Mouse (Mus musculus) embryonic stem cell, embryonic (primary cell): ENCODE measurements around the gene Tex14.

Source experiments
- CTCF ChIA-PET, 4 experiments: fragments of 300-600 bp in 2 of 4; fragments of 350-600 bp in 2 of 4; sonication (Branson Sonifier 250); formaldehyde crosslinking; loops; one replicate each; lab custom pipeline; 2022; ENCODE audit warnings: inconsistent platforms in 2 of 4; lab: Charles Lee
- POLR2A ChIA-PET, 4 experiments: fragments of 300-600 bp in 2 of 4; fragments of 350-600 bp in 2 of 4; sonication (Branson Sonifier 250); formaldehyde crosslinking; loops; one replicate each; lab custom pipeline; 2022; ENCODE audit warnings: antibody characterized with exemption in 4 of 4, inconsistent platforms in 1 of 4; lab: Charles Lee

Tex14 gene

GRCm38 (mm10) chr11:87579713-87580112 is 174.8 kb downstream of the Tex14 start:
- POLR2A ChIA-PET = interaction anchor here in 3 of 4 experiments (0.7 to 14.1 kb wide), 11 partner anchors 11 to 218 kb away, joined by 3 to 139 read pairs (median 5); partner anchors contain the start of genes Mtmr4 (in 3 of the 3) and Gm11492 (in 1 of the 3)
- CTCF ChIA-PET = interaction anchor here in 2 of 4 experiments (0.5 to 0.7 kb wide), 5 partner anchors 12 to 479 kb away, joined by 3 to 4 read pairs (median 3); partner anchors contain the start of gene Mtmr4 (in 1 of the 2)

GRCm38 (mm10) chr11:87580543-87581085 is 175.7 kb downstream of the Tex14 start:
- ChIA-PET CTCF (no interaction called here), POLR2A (interaction anchor here in 3 of 4 experiments (0.6 to 14.1 kb wide), 8 partner anchors 10 to 310 kb away, joined by 3 to 139 read pairs (median 4); partner anchors contain the start of genes Mtmr4 (in 2 of the 3) and Gm11492 (in 1 of the 3))

GRCm38 (mm10) chr11:87581161-87581865 is 176.4 kb downstream of the Tex14 start:
- ChIA-PET POLR2A (interaction anchor here in 3 of 4 experiments (0.6 to 14.1 kb wide), 8 partner anchors 10 to 155 kb away, joined by 3 to 139 read pairs (median 4); partner anchors contain the start of genes Mtmr4 (in 2 of the 3) and Gm11492 (in 1 of the 3)), CTCF (no interaction called here)

GRCm38 (mm10) chr11:87581933-87582710 is 177.3 kb downstream of the Tex14 start:
- ChIA-PET POLR2A (interaction anchor here in 2 of 4 experiments (1.6 to 14.1 kb wide), 3 partner anchors 9 to 13 kb away, joined by 3 to 139 read pairs (median 75); partner anchors contain the start of gene Mtmr4 (in 2 of the 2)), CTCF (no interaction called here)

- ChIA-PET CTCF (no interaction called here), POLR2A (interaction anchor here in 2 of 4 experiments (0.9 to 14.1 kb wide), 5 partner anchors 7 to 56 kb away, joined by 3 to 139 read pairs (median 3); partner anchors contain the start of gene Mtmr4 (in 2 of the 2))
Observed at GRCm38 (mm10) chr11:87583291-87584034, 178.6 kb downstream of the Tex14 start.

GRCm38 (mm10) chr11:87584711-87585505 is 180.0 kb downstream of the Tex14 start:
- POLR2A ChIA-PET = interaction anchor here in 3 of 4 experiments (0.6 to 14.1 kb wide), 7 partner anchors 8 to 462 kb away, joined by 3 to 139 read pairs (median 3); partner anchors contain the start of genes Gm11492 (in 1 of the 3), Mtmr4 (in 1 of the 3) and Srsf1 (in 1 of the 3)
- CTCF ChIA-PET = interaction anchor here in 1 of 4 experiments (0.6 kb wide), 1 partner anchor 238 kb away, joined by 3 read pairs; no protein-coding TSS in a partner anchor

GRCm38 (mm10) chr11:87587211-87587874 is 182.5 kb downstream of the Tex14 start:
- CTCF ChIA-PET = no interaction called here
- POLR2A ChIA-PET = interaction anchor here in 1 of 4 experiments (0.7 kb wide), 1 partner anchor 86 kb away, joined by 4 read pairs; no protein-coding TSS in a partner anchor

- POLR2A ChIA-PET = interaction anchor here in 3 of 4 experiments (0.6 to 8.3 kb wide), 12 partner anchors 10 to 174 kb away, joined by 3 to 139 read pairs (median 12); partner anchors contain the start of genes Hsf5 (in 1 of the 3), Sept4 (in 1 of the 3) and Supt4a (in 1 of the 3)
Observed at GRCm38 (mm10) chr11:87589605-87590004, 184.7 kb downstream of the Tex14 start.

GRCm38 (mm10) chr11:87590841-87591525 is 186.1 kb downstream of the Tex14 start:
- ChIA-PET POLR2A (interaction anchor here (0.5 to 8.3 kb wide), 88 partner anchors 8 to 808 kb away, joined by 3 to 139 read pairs (median 4); partner anchors contain the start of genes Hsf5 (in 3 of the 4), Srsf1 (in 2 of the 4), Tspoap1 (in 2 of the 4) and Rad51c (in 1 of the 4)), CTCF (interaction anchor here (0.6 to 1.6 kb wide), 6 partner anchors 12 to 212 kb away, joined by 3 to 5 read pairs (median 3); no protein-coding TSS in a partner anchor)

More at GRCm38 (mm10) chr11:87589605-87590004, 184.7 kb downstream of the Tex14 start:
- CTCF ChIA-PET = interaction anchor here in 2 of 4 experiments (0.5 to 0.7 kb wide), 3 partner anchors 11 to 44 kb away, joined by 4 to 7 read pairs (median 4); no protein-coding TSS in a partner anchor

- CTCF ChIA-PET = interaction anchor here (0.6 to 1.6 kb wide), 8 partner anchors 13 to 376 kb away, joined by 3 to 5 read pairs (median 3); no protein-coding TSS in a partner anchor
Observed at GRCm38 (mm10) chr11:87591526-87592353, 186.9 kb downstream of the Tex14 start, which contains the start of gene Mtmr4. TSS of gene Mtmr4 (plus strand) at chr11:87592162.

GRCm38 (mm10) chr11:87592354-87592695 is 187.5 kb downstream of the Tex14 start:
- POLR2A ChIA-PET = interaction anchor here (0.6 to 8.3 kb wide), 71 partner anchors 8 to 602 kb away, joined by 3 to 139 read pairs (median 4); partner anchors contain the start of genes Hsf5 (in 3 of the 4), Srsf1 (in 2 of the 4), Tspoap1 (in 2 of the 4) and Prr11 (in 1 of the 4)

More at GRCm38 (mm10) chr11:87591526-87592353, 186.9 kb downstream of the Tex14 start, which contains the start of gene Mtmr4:
- POLR2A ChIA-PET = interaction anchor here (0.6 to 8.3 kb wide), 100 partner anchors 8 to 807 kb away, joined by 3 to 139 read pairs (median 4); partner anchors contain the start of genes Hsf5 (in 3 of the 4), Srsf1 (in 2 of the 4), Tspoap1 (in 2 of the 4) and Prr11 (in 1 of the 4)

GRCm38 (mm10) chr11:87592713-87593598 is 188.1 kb downstream of the Tex14 start:
- POLR2A ChIA-PET = interaction anchor here in 3 of 4 experiments (0.6 to 8.3 kb wide), 16 partner anchors 7 to 1883 kb away, joined by 3 to 139 read pairs (median 4); partner anchors contain the start of gene Supt4a (in 1 of the 3)
- CTCF ChIA-PET = no interaction called here

More at GRCm38 (mm10) chr11:87592354-87592695, 187.5 kb downstream of the Tex14 start:
- CTCF ChIA-PET = interaction anchor here in 2 of 4 experiments (0.8 to 1.6 kb wide), 4 partner anchors 13 to 375 kb away, joined by 3 to 5 read pairs (median 4); no protein-coding TSS in a partner anchor
